In genomic region chr2:159732413-159732812, GRCm38 (mm10) we compare ENCODE assay signal across 7 mouse cellular contexts.
A peak's percentile ranks its signal among the peaks of the same experiment; 100 is the strongest.
DNase-seq lines count a peak whose midpoint lies in the region; ATAC-seq and TF ChIP-seq lines count a peak whose summit lies in the region.

No protein-coding gene starts in this region.

- no peak overlapping the region for H3K4me2 ChIP-seq in midbrain, postnatal 0 days (ENCODE audit: low read depth, low read length, poor library complexity, severe bottlenecking)
- H3K4me2 ChIP-seq in midbrain, embryonic 11.5 days: no peak overlapping the region
- H3K4me2 ChIP-seq in heart, embryonic 13.5 days: no peak overlapping the region
- H3K4me2 ChIP-seq in stomach, embryonic 16.5 days (ENCODE audit: low read depth, low read length): no peak overlapping the region

- no peaks in the 10 kb centered on the region for H3K9me3 ChIP-seq in midbrain, postnatal 0 days (ENCODE audit: low read length)
- H3K9me3 ChIP-seq in midbrain, embryonic 11.5 days (ENCODE audit: control insufficient read depth, low read length): no peaks in the 10 kb centered on the region
- H3K9me3 ChIP-seq in heart, embryonic 13.5 days: no peaks in the 10 kb centered on the region
- no peaks in the 10 kb centered on the region for H3K9me3 ChIP-seq in stomach, embryonic 16.5 days (replicated peaks; ENCODE audit: control insufficient read depth, low read length)

- no peaks in the 10 kb centered on the region; the same call in 1 of the 2 replicates for H3K4me1 ChIP-seq in midbrain, postnatal 0 days (ENCODE audit: insufficient read depth, low read length)
- no peaks in the 10 kb centered on the region for H3K4me1 ChIP-seq in midbrain, embryonic 11.5 days (ENCODE audit: control insufficient read depth, insufficient read depth, low read length)
- peaks cover 46% of the 10 kb centered on the region for H3K4me1 ChIP-seq in heart, embryonic 13.5 days
- peaks cover 10% of the 10 kb centered on the region for H3K4me1 ChIP-seq in stomach, embryonic 16.5 days (ENCODE audit: control insufficient read depth, insufficient read depth, low read length)

- no peaks in the 10 kb centered on the region for H3K27me3 ChIP-seq in midbrain, postnatal 0 days (ENCODE audit: insufficient read depth, low read length)
- no peaks in the 10 kb centered on the region for H3K27me3 ChIP-seq in midbrain, embryonic 11.5 days (ENCODE audit: control insufficient read depth, insufficient read depth, low read length)
- no peaks in the 10 kb centered on the region for H3K27me3 ChIP-seq in heart, embryonic 13.5 days (replicated peaks)
- H3K27me3 ChIP-seq in stomach, embryonic 16.5 days (ENCODE audit: control insufficient read depth, insufficient read depth, low read length): no peaks in the 10 kb centered on the region

- H3K4me3 ChIP-seq in midbrain, postnatal 0 days (ENCODE audit: low read depth, low read length): no peak overlapping the region
- H3K4me3 ChIP-seq in midbrain, embryonic 11.5 days (ENCODE audit: low read depth, low read length): no peak overlapping the region
- H3K4me3 ChIP-seq in heart, embryonic 13.5 days: no peak overlapping the region
- no peak overlapping the region for H3K4me3 ChIP-seq in stomach, embryonic 16.5 days (replicated peaks; ENCODE audit: low read length)

- ATAC-seq in midbrain, postnatal 0 days (ENCODE audit: low FRiP score): no peak
- no peak for ATAC-seq in midbrain, embryonic 11.5 days (ENCODE audit: low FRiP score)
- ATAC-seq in heart, embryonic 13.5 days (ENCODE audit: extremely low read depth, insufficient number of reproducible peaks, low FRiP score, low TSS enrichment): no peak
- ATAC-seq in stomach, embryonic 16.5 days (ENCODE audit: insufficient read depth, low FRiP score): peak; percentile 62; the same call in 1 of the 2 replicates
- no peak for ATAC-seq in erythroid progenitor cell, adult 5-6 weeks (replicated peaks; ENCODE audit: low FRiP score, poor library complexity, severe bottlenecking)

- TF ChIP-seq CTCF in midbrain, postnatal 0 days (IDR thresholded peaks at IDR 0.05): no peak

- H3K9ac ChIP-seq in midbrain, postnatal 0 days (replicated peaks; ENCODE audit: low read length, poor library complexity, severe bottlenecking): no peak overlapping the region
- H3K9ac ChIP-seq in midbrain, embryonic 11.5 days (ENCODE audit: low read length): no peak overlapping the region
- peak overlapping the region; percentile 50 for H3K9ac ChIP-seq in heart, embryonic 13.5 days
- H3K9ac ChIP-seq in stomach, embryonic 16.5 days (ENCODE audit: low read length): no peak overlapping the region

- peak; percentile 30 for DNase-seq in midbrain, postnatal 0 days (ENCODE audit: low spot score)
- no peak for DNase-seq in midbrain, embryonic 11.5 days (ENCODE audit: low spot score, missing footprints)
- peak; percentile 15 to 45 for DNase-seq in kidney, postnatal 4 days
- no peak for DNase-seq in frontal cortex, postnatal 14 days (ENCODE audit: low spot score in 2 of 2)

- no peak overlapping the region for H3K27ac ChIP-seq in midbrain, postnatal 0 days (ENCODE audit: low read depth, low read length)
- no peak overlapping the region for H3K27ac ChIP-seq in midbrain, embryonic 11.5 days (ENCODE audit: low read depth, low read length)
- H3K27ac ChIP-seq in heart, embryonic 13.5 days (replicated peaks): peak overlapping the region; percentile 85
- H3K27ac ChIP-seq in stomach, embryonic 16.5 days (ENCODE audit: low read length): peak overlapping the region; percentile 17; the same call in 1 of the 2 replicates

- H3K36me3 ChIP-seq in midbrain, postnatal 0 days (ENCODE audit: insufficient read depth, low read length): no peaks in the 10 kb centered on the region
- H3K36me3 ChIP-seq in midbrain, embryonic 11.5 days (ENCODE audit: control insufficient read depth, insufficient read depth, low read length): no peaks in the 10 kb centered on the region
- H3K36me3 ChIP-seq in heart, embryonic 13.5 days: no peaks in the 10 kb centered on the region
- no peaks in the 10 kb centered on the region for H3K36me3 ChIP-seq in stomach, embryonic 16.5 days (ENCODE audit: control insufficient read depth, insufficient read depth, low read length)

- WGBS in midbrain, postnatal 0 days: 40% methylated on average over 3 of the region's 3 CpGs
- 47% methylated on average over 3 of the region's 3 CpGs for WGBS in midbrain, embryonic 11.5 days
- 19% methylated on average over 3 of the region's 3 CpGs for WGBS in heart, embryonic 13.5 days
- WGBS in stomach, embryonic 16.5 days: 22% methylated on average over 3 of the region's 3 CpGs

Comparison
In these comparisons a context has a peak if more than half of its experiments do, and no peak if none do; other contexts are left out.
1. DNase-seq: peak in midbrain, postnatal 0 days (single experiment) and kidney, postnatal 4 days (2 of 2); none in midbrain, embryonic 11.5 days (single experiment) and frontal cortex, postnatal 14 days (0 of 2).
2. H3K27ac ChIP-seq: peak in heart, embryonic 13.5 days (single experiment) and stomach, embryonic 16.5 days (single experiment); none in midbrain, postnatal 0 days (single experiment) and midbrain, embryonic 11.5 days (single experiment).